Mouse (Mus musculus): ENCODE measurements around the gene Fam110a.

- TF ChIP-seq CTCF (IDR thresholded peaks at IDR 0.05; ENCODE audit: low read depth, low read length) (no peak), POLR2A (IDR thresholded peaks at IDR 0.05; ENCODE audit: borderline replicate concordance, low read depth, low read length) (no peak)
Measured at GRCm38 (mm10) chr2:151970191-151971172, 9.5 kb downstream of the Fam110a start.
